Mouse (Mus musculus): Measurements from ENCODE around the gene Mdga2. TPM values are rescaled to one million over a fixed set of nuclear protein-coding genes. Genes with fewer than 3 reads are reported as not detected.

Gene Mdga2
- polyA plus RNA-seq, 1 experiment, result 0.37 TPM

- 76% methylated on average over 3 of the region's 3 CpGs for WGBS
- no peak overlapping the region for H3K27ac ChIP-seq (ENCODE audit: control insufficient read depth, insufficient read depth, low read depth, low read length, poor library complexity)
- TF ChIP-seq CTCF (IDR thresholded peaks at IDR 0.05; ENCODE audit: control insufficient read depth, insufficient read depth, low read length), result no peak
- TF ChIP-seq POLR2A (IDR thresholded peaks at IDR 0.05; ENCODE audit: borderline replicate concordance, control insufficient read depth, low read depth, low read length), result no peak
- no peak overlapping the region for H3K4me3 ChIP-seq (replicated peaks; ENCODE audit: control insufficient read depth, low read depth, low read length)
- H3K4me1 ChIP-seq (ENCODE audit: control insufficient read depth, insufficient read depth, low read length), result no peaks in the 10 kb centered on the region
These were observed 205.2 kb downstream of the Mdga2 start for GRCm38 (mm10) chr12:67017192-67017591.

- no peak for TF ChIP-seq POLR2A (IDR thresholded peaks at IDR 0.05; ENCODE audit: borderline replicate concordance, control insufficient read depth, low read depth, low read length)
- TF ChIP-seq CTCF (IDR thresholded peaks at IDR 0.05; ENCODE audit: control insufficient read depth, insufficient read depth, low read length), result no peak
- no peak overlapping the region for H3K27ac ChIP-seq (ENCODE audit: control insufficient read depth, insufficient read depth, low read depth, low read length, poor library complexity)
- WGBS, result 61% methylated on average over 4 of the region's 4 CpGs
These were observed 211.0 kb downstream of the Mdga2 start for GRCm38 (mm10) chr12:67011368-67011767.

GRCm38 (mm10) chr12:67010318-67010717, 212.0 kb downstream of the Mdga2 start:
- WGBS, result 70% methylated on average over 4 of the region's 4 CpGs
- no peaks in the 10 kb centered on the region for H3K4me1 ChIP-seq (ENCODE audit: control insufficient read depth, insufficient read depth, low read length)
- no peak overlapping the region for H3K27ac ChIP-seq (ENCODE audit: control insufficient read depth, insufficient read depth, low read depth, low read length, poor library complexity)
- no peak for TF ChIP-seq POLR2A (IDR thresholded peaks at IDR 0.05; ENCODE audit: borderline replicate concordance, control insufficient read depth, low read depth, low read length)
- no peak for TF ChIP-seq CTCF (IDR thresholded peaks at IDR 0.05; ENCODE audit: control insufficient read depth, insufficient read depth, low read length)
- no peak overlapping the region for H3K4me3 ChIP-seq (replicated peaks; ENCODE audit: control insufficient read depth, low read depth, low read length)

More at GRCm38 (mm10) chr12:67011368-67011767, 211.0 kb downstream of the Mdga2 start:
- Histone ChIP-seq H3K4me3 (replicated peaks; ENCODE audit: control insufficient read depth, low read depth, low read length) (no peak overlapping the region), H3K4me1 (ENCODE audit: control insufficient read depth, insufficient read depth, low read length) (no peaks in the 10 kb centered on the region)

- WGBS, result 68% methylated on average over 3 of the region's 3 CpGs
- Histone ChIP-seq H3K4me3 (replicated peaks; ENCODE audit: control insufficient read depth, low read depth, low read length) (no peak overlapping the region), H3K4me1 (ENCODE audit: control insufficient read depth, insufficient read depth, low read length) (no peaks in the 10 kb centered on the region), H3K27ac (ENCODE audit: control insufficient read depth, insufficient read depth, low read depth, low read length, poor library complexity) (no peak overlapping the region)
- TF ChIP-seq CTCF (IDR thresholded peaks at IDR 0.05; ENCODE audit: control insufficient read depth, insufficient read depth, low read length) (no peak), POLR2A (IDR thresholded peaks at IDR 0.05; ENCODE audit: borderline replicate concordance, control insufficient read depth, low read depth, low read length) (no peak)
These were observed 213.2 kb downstream of the Mdga2 start for GRCm38 (mm10) chr12:67009191-67009590.

- Histone ChIP-seq H3K4me1 (ENCODE audit: control insufficient read depth, insufficient read depth, low read length) (no peaks in the 10 kb centered on the region), H3K27ac (ENCODE audit: control insufficient read depth, insufficient read depth, low read depth, low read length, poor library complexity) (no peak overlapping the region), H3K4me3 (replicated peaks; ENCODE audit: control insufficient read depth, low read depth, low read length) (no peak overlapping the region)
- WGBS, result 50% methylated on average over 3 of the region's 3 CpGs
- TF ChIP-seq POLR2A (IDR thresholded peaks at IDR 0.05; ENCODE audit: borderline replicate concordance, control insufficient read depth, low read depth, low read length), result no peak
- no peak for TF ChIP-seq CTCF (IDR thresholded peaks at IDR 0.05; ENCODE audit: control insufficient read depth, insufficient read depth, low read length)
These were observed 268.2 kb downstream of the Mdga2 start for GRCm38 (mm10) chr12:66954129-66954528.

GRCm38 (mm10) chr12:66915741-66916140, 306.6 kb downstream of the Mdga2 start:
- Histone ChIP-seq H3K27ac (ENCODE audit: control insufficient read depth, insufficient read depth, low read depth, low read length, poor library complexity) (no peak overlapping the region), H3K4me3 (replicated peaks; ENCODE audit: control insufficient read depth, low read depth, low read length) (no peak overlapping the region), H3K4me1 (ENCODE audit: control insufficient read depth, insufficient read depth, low read length) (no peaks in the 10 kb centered on the region)
- WGBS, result 81% methylated on average over 5 of the region's 5 CpGs
- TF ChIP-seq CTCF (IDR thresholded peaks at IDR 0.05; ENCODE audit: control insufficient read depth, insufficient read depth, low read length) (no peak), POLR2A (IDR thresholded peaks at IDR 0.05; ENCODE audit: borderline replicate concordance, control insufficient read depth, low read depth, low read length) (no peak)

- no peak for TF ChIP-seq POLR2A (IDR thresholded peaks at IDR 0.05; ENCODE audit: borderline replicate concordance, control insufficient read depth, low read depth, low read length)
- no peak for TF ChIP-seq CTCF (IDR thresholded peaks at IDR 0.05; ENCODE audit: control insufficient read depth, insufficient read depth, low read length)
- no peak overlapping the region for H3K27ac ChIP-seq (ENCODE audit: control insufficient read depth, insufficient read depth, low read depth, low read length, poor library complexity)
- 67% methylated on average over 4 of the region's 4 CpGs for WGBS
These were observed 323.0 kb downstream of the Mdga2 start for GRCm38 (mm10) chr12:66899366-66899765.

GRCm38 (mm10) chr12:66896790-66897189, 325.6 kb downstream of the Mdga2 start:
- Histone ChIP-seq H3K4me3 (replicated peaks; ENCODE audit: control insufficient read depth, low read depth, low read length) (no peak overlapping the region), H3K4me1 (ENCODE audit: control insufficient read depth, insufficient read depth, low read length) (no peaks in the 10 kb centered on the region), H3K27ac (ENCODE audit: control insufficient read depth, insufficient read depth, low read depth, low read length, poor library complexity) (no peak overlapping the region)
- WGBS, result 87% methylated on average over 3 of the region's 3 CpGs
- TF ChIP-seq CTCF (IDR thresholded peaks at IDR 0.05; ENCODE audit: control insufficient read depth, insufficient read depth, low read length), result no peak
- no peak for TF ChIP-seq POLR2A (IDR thresholded peaks at IDR 0.05; ENCODE audit: borderline replicate concordance, control insufficient read depth, low read depth, low read length)

More at GRCm38 (mm10) chr12:66899366-66899765, 323.0 kb downstream of the Mdga2 start:
- Histone ChIP-seq H3K4me3 (replicated peaks; ENCODE audit: control insufficient read depth, low read depth, low read length) (no peak overlapping the region), H3K4me1 (ENCODE audit: control insufficient read depth, insufficient read depth, low read length) (no peaks in the 10 kb centered on the region)

GRCm38 (mm10) chr12:66890296-66890695, 332.1 kb downstream of the Mdga2 start:
- H3K4me3 ChIP-seq (replicated peaks; ENCODE audit: control insufficient read depth, low read depth, low read length), result no peak overlapping the region
- H3K27ac ChIP-seq (ENCODE audit: control insufficient read depth, insufficient read depth, low read depth, low read length, poor library complexity), result no peak overlapping the region
- no peaks in the 10 kb centered on the region for H3K4me1 ChIP-seq (ENCODE audit: control insufficient read depth, insufficient read depth, low read length)
- 68% methylated on average over 3 of the region's 3 CpGs for WGBS
- TF ChIP-seq CTCF (IDR thresholded peaks at IDR 0.05; ENCODE audit: control insufficient read depth, insufficient read depth, low read length) (no peak), POLR2A (IDR thresholded peaks at IDR 0.05; ENCODE audit: borderline replicate concordance, control insufficient read depth, low read depth, low read length) (no peak)

Measured in bone marrow, adult 2 months (tissue).